Mouse (Mus musculus): ENCODE measurements around the gene Fndc3b.

- TF ChIP-seq SIN3A (IDR thresholded peaks at IDR 0.05; ENCODE audit: low read length) (no peak), TBP (conservative IDR thresholded peaks at IDR 0.05; ENCODE audit: low read depth, low read length) (no peak), ETS1 (conservative IDR thresholded peaks at IDR 0.05; ENCODE audit: low read depth, low read length) (no peak), NRF1 (IDR thresholded peaks at IDR 0.05; ENCODE audit: low read depth, low read length) (no peak), RAD21 (IDR thresholded peaks at IDR 0.05; ENCODE audit: low read depth, low read length) (no peak), MEF2A (IDR thresholded peaks at IDR 0.05; ENCODE audit: borderline replicate concordance, low read depth, low read length) (no peak), POLR2A (IDR thresholded peaks at IDR 0.05; ENCODE audit: low read depth, low read length) (no peak)
Measured at GRCm38 (mm10) chr3:27703531-27703930, 7.6 kb downstream of the Fndc3b start.
